Mouse (Mus musculus): ENCODE data around the gene Nudt16l1.
A peak's percentile ranks its signal among the peaks of the same experiment; 100 is the strongest.

Nudt16l1 gene

GRCm38 (mm10) chr16:4957446-4957845 is 18.9 kb downstream of the Nudt16l1 start:
- no peak for DNase-seq (ENCODE audit: low spot score)

GRCm38 (mm10) chr16:4960260-4960659 is 21.7 kb downstream of the Nudt16l1 start:
- DNase-seq (ENCODE audit: low spot score): no peak

- no peak for DNase-seq (ENCODE audit: low spot score)
These were observed 24.8 kb downstream of the Nudt16l1 start for GRCm38 (mm10) chr16:4963346-4963745.

GRCm38 (mm10) chr16:4963797-4964709 is 25.5 kb downstream of the Nudt16l1 start, which contains the start of gene Anks3:
Anks3 (minus strand) TSS chr16:4964205.
- peak; percentile 96 for DNase-seq (ENCODE audit: low spot score)

GRCm38 (mm10) chr16:4964731-4965391 is 26.3 kb downstream of the Nudt16l1 start:
- DNase-seq (ENCODE audit: low spot score): no peak

- DNase-seq (ENCODE audit: low spot score): no peak
These were observed 27.0 kb downstream of the Nudt16l1 start for GRCm38 (mm10) chr16:4965392-4966129.

- no peak for DNase-seq (ENCODE audit: low spot score)
These were observed 29.9 kb downstream of the Nudt16l1 start for GRCm38 (mm10) chr16:4968426-4968825.

- DNase-seq (ENCODE audit: low spot score): no peak
These were observed 30.7 kb downstream of the Nudt16l1 start for GRCm38 (mm10) chr16:4969055-4969843.

- DNase-seq (ENCODE audit: low spot score): no peak
These were observed 33.1 kb downstream of the Nudt16l1 start for GRCm38 (mm10) chr16:4971626-4972025.

- no peak for DNase-seq (ENCODE audit: low spot score)
These were observed 36.0 kb downstream of the Nudt16l1 start for GRCm38 (mm10) chr16:4974521-4974920.

- no peak for DNase-seq (ENCODE audit: low spot score)
These were observed 37.6 kb downstream of the Nudt16l1 start for GRCm38 (mm10) chr16:4976180-4976579.

GRCm38 (mm10) chr16:4978275-4979051 is 39.9 kb downstream of the Nudt16l1 start:
- no peak for DNase-seq (ENCODE audit: low spot score)

- peak; percentile 32 for DNase-seq (ENCODE audit: low spot score)
These were observed 41.3 kb downstream of the Nudt16l1 start for GRCm38 (mm10) chr16:4979755-4980380.

- DNase-seq (ENCODE audit: low spot score): no peak
These were observed 46.2 kb downstream of the Nudt16l1 start for GRCm38 (mm10) chr16:4984717-4985116.

All from embryo, embryonic 10 days (tissue).